Mouse (Mus musculus) heart, embryonic 15.5 days (tissue): ENCODE results near the gene Slc39a11. TPM values are rescaled to one million over a fixed set of nuclear protein-coding genes. Genes with fewer than 3 reads are reported as not detected.

Experiments
- ATAC-seq: fragments of 200-750 bp; cut with Nextera tagmentation; replicated peaks from 2 replicates; pipeline ENCODE4 v1.8.0; 2017; ENCODE audit warnings: low read depth, moderate TSS enrichment; ENCODE audit not compliant: insufficient number of reproducible peaks, insufficient read depth, low FRiP score
- H3K27ac ChIP-seq: fragments of 300-500 bp; sonication (generic); 2 replicates; pipeline ENCODE4 v1.5.1; 2015; ENCODE audit warnings: mild to moderate bottlenecking, inconsistent platforms
- H3K27me3 ChIP-seq: fragments of 300-500 bp; sonication (generic); 2 replicates; pipeline ENCODE4 v1.6.1; 2015; ENCODE audit warnings: inconsistent platforms
- H3K36me3 ChIP-seq: fragments of 300-500 bp; sonication (generic); 2 replicates; pipeline ENCODE4 v1.6.1; 2015; ENCODE audit warnings: mild to moderate bottlenecking, inconsistent platforms
- H3K4me1 ChIP-seq: fragments of 300-500 bp; sonication (generic); replicated peaks from 2 replicates; pipeline ENCODE4 v1.6.1; 2015; ENCODE audit warnings: inconsistent platforms
- H3K4me2 ChIP-seq: fragments of 300-500 bp; sonication (generic); 2 replicates; pipeline ENCODE4 v1.6.1; 2015; ENCODE audit warnings: inconsistent platforms, mild to moderate bottlenecking, moderate library complexity
- H3K4me3 ChIP-seq: fragments of 300-500 bp; sonication (generic); 2 replicates; pipeline ENCODE4 v1.5.1; 2015; ENCODE audit warnings: mild to moderate bottlenecking, inconsistent platforms
- H3K9ac ChIP-seq: fragments of 300-500 bp; sonication (generic); 2 replicates; pipeline ENCODE4 v1.6.1; 2015; ENCODE audit warnings: mild to moderate bottlenecking, inconsistent platforms
- H3K9me3 ChIP-seq: fragments of 300-500 bp; sonication (generic); replicated peaks from 2 replicates; pipeline ENCODE4 v1.6.1; 2016; ENCODE audit warnings: inconsistent platforms
- WGBS: fragments of 180-500 bp; shearing (Covaris S2); methylation state at CpG from one replicate; pipeline ENCODE4 v1.1.7; 2015; ENCODE audit warnings: mixed read lengths; 5-methylcytosine and 5-hydroxymethylcytosine counted together
- polyA plus RNA-seq: library from polyadenylated mRNA; unstranded; fragments of >200 nt; fragmentation: Nextera tagmentation; extraction: Ambion mirVana; gene quantifications from 2 replicates; pipeline ENCODE4 v1.2.1, GENCODE M21; 2015

Gene Slc39a11
- polyA plus RNA-seq, 1 experiment from 2014 or later, result 13.4 TPM

DNA sequence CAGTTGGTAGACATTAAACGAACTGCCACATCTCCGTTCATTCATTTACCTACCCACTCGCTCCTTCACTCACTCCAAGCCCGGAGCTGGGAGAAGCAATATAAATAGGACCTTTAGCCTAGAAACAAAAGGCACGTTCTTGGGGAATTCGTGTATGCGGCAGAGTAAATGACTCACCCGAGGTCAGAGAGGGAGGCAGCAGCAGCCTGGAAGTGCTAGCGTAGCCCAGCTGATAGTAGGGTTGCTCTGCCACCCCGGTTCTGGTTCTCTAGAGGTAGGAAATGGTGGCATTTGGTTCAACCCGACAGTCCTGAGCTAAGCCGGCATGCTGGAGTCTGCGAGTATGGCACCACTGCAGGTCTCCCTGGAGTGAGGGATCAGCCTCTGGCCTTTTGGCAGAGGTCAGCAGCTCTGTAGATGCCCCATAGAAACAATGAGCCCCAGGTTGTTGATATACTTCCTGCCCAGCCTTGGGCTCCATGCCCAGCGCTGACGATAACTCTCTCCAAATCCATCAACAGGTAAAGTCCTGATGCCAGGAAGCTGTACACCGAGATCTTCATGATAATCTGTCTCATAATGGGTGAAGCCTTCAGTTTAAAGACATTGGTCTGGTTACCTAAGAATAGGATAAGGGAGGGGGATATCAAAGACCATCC, 440.5 kb downstream of the Slc39a11 start:
- no peak overlapping the region for H3K9ac ChIP-seq
- H3K4me1 ChIP-seq, result no peaks in the 10 kb centered on the region; the same call in 1 of the 2 replicates
- WGBS, result 63% methylated on average over 16 of the region's 16 CpGs
- H3K27ac ChIP-seq, result no peak overlapping the region
- no peaks in the 10 kb centered on the region for H3K27me3 ChIP-seq
- H3K4me2 ChIP-seq, result no peak overlapping the region
- no peaks in the 10 kb centered on the region for H3K36me3 ChIP-seq
- H3K4me3 ChIP-seq, result no peak overlapping the region
- H3K9me3 ChIP-seq, result no peaks in the 10 kb centered on the region
- ATAC-seq, result no peak

DNA sequence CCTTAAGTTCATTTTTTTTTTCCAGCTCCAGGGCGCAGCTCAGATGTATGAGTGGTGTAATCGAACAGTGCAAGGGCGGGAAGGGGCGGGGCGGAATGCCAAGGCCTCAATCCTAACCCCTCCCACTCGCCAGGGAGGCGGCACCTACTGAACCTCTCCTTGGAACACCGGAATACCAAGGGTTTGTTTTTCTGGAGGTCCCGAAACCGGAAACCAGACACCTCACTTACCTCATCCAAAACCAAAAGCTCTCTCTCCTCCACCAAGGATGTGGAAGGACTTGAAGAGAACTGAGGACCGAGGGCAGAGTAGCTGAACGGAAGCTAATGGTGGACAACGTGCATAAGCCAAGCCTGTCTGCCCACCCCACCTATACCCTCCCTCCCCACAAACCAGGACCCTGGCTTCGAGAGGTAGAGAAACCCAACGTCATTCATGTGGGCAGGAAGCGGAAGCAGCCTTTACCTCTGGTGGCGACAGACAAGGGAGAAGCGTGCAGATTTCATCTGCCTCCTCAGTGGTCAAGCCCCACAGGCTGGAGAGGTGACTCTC, 441.3 kb downstream of the Slc39a11 start:
- Histone ChIP-seq H3K36me3 (no peaks in the 10 kb centered on the region), H3K4me2 (no peak overlapping the region; the same call in 1 of the 2 replicates), H3K27ac (no peak overlapping the region), H3K9ac (no peak overlapping the region), H3K27me3 (no peaks in the 10 kb centered on the region), H3K9me3 (no peaks in the 10 kb centered on the region), H3K4me1 (no peaks in the 10 kb centered on the region; the same call in 1 of the 2 replicates), H3K4me3 (no peak overlapping the region)
- ATAC-seq, result no peak
- WGBS, result 63% methylated on average over 18 of the region's 18 CpGs

DNA sequence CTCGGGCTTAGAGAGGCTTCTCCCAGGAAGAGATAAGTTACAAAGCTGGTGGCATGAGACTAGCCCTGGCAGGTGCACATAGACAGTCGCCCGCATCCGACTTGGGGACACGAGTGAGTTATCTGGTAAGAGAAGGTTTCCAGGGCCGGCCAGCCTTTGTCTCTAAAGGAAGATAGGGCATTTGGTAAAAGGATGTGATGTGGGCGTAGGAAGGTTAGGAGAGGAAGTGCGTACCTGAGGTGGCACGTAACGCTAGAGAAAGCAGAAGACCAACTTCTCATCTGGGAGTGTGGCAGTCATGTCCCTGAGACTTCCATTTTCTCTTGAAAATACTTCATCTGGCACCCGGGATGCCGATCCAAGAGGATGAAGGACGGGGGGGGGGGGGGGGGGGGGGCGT, 441.9 kb downstream of the Slc39a11 start:
- Histone ChIP-seq H3K4me2 (no peak overlapping the region), H3K4me3 (no peak overlapping the region)
- 83% methylated on average over 10 of the region's 14 CpGs for WGBS

DNA sequence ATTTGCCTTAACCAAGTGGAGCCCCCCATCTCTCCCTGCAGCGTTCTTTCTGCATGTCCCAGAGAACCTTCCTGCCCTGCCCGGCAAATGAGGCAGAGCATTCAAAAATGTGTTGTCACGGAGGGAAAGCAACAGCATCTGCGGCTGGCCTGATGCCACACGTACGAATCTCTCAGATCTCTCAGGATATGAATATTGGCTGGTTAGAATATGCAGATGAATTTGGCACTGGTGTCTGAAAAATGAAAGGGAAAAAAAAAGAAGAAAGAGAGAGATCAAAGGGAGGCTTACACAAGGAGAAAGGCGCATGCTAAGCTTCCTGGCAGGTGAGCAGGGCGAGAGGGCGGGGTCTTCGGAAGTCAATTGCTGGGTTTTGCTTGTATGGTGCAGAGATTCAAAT, 443.8 kb downstream of the Slc39a11 start:
- H3K36me3 ChIP-seq, result no peaks in the 10 kb centered on the region
- H3K4me1 ChIP-seq, result peaks cover 3% of the 10 kb centered on the region
- no peak overlapping the region for H3K9ac ChIP-seq
- no peaks in the 10 kb centered on the region for H3K27me3 ChIP-seq
- H3K4me2 ChIP-seq, result no peak overlapping the region
- H3K4me3 ChIP-seq, result no peak overlapping the region
- H3K27ac ChIP-seq, result no peak overlapping the region
- H3K9me3 ChIP-seq, result no peaks in the 10 kb centered on the region
- WGBS, result 67% methylated on average over 10 of the region's 10 CpGs
- no peak for ATAC-seq

More for the DNA sequence above, 441.9 kb downstream of the Slc39a11 start:
- no peak for ATAC-seq
- H3K27me3 ChIP-seq, result no peaks in the 10 kb centered on the region
- H3K36me3 ChIP-seq, result no peaks in the 10 kb centered on the region
- no peaks in the 10 kb centered on the region; the same call in 1 of the 2 replicates for H3K4me1 ChIP-seq
- no peak overlapping the region for H3K27ac ChIP-seq
- H3K9ac ChIP-seq, result no peak overlapping the region
- no peaks in the 10 kb centered on the region for H3K9me3 ChIP-seq

DNA sequence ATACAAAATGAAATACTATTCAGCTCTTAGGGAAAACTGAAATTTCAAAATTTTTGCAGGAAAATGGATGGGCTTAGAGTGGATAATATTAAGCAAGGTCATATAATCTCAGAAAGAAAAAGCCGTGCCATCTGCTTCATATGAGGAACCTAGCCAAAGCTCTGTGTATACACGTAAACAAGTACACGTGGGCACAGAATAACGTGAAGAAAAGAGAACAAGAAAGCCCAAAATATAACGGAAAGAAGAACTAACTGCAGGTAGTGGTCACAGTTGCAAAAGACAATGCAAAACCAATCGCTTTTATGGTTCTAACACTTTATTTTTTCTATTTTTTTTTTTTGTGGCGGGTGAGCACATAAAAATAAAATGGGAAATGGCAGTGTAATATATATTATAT, 446.9 kb downstream of the Slc39a11 start:
- Histone ChIP-seq H3K27ac (no peak overlapping the region), H3K9me3 (no peaks in the 10 kb centered on the region), H3K4me2 (no peak overlapping the region), H3K27me3 (peaks cover 16% of the 10 kb centered on the region), H3K4me3 (no peak overlapping the region), H3K36me3 (no peaks in the 10 kb centered on the region), H3K9ac (no peak overlapping the region), H3K4me1 (peaks cover 8% of the 10 kb centered on the region)
- WGBS, result 84% methylated on average over 7 of the region's 7 CpGs
- no peak for ATAC-seq

DNA sequence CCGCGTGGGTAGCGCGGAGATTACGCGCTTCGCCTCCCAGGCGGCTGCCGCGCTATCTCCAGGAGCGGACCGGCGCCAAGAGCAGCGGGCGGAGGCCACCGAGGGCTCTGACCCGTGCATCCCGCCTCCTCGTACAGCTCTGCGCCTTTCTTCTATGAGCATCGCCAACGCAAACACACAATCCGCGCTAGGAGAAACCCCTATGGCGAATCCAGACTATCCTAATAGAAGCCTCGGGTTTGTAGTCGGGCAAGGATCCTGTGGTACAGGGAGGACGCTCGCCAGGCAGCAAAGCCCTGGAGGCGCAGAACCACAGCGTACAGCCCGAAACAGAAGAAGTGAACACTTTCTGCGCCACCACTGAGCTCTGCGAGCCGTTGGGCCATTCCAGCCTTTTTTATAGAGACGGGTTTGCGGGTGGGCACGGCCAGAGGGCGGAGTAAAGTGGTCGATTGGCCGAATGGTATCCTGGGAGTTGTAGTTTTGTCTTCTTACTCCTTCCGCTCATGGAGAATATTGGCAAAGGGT, 448.3 kb downstream of the Slc39a11 start:
- Histone ChIP-seq H3K4me2 (peak overlapping the region; percentile 90), H3K27me3 (peaks cover 16% of the 10 kb centered on the region), H3K4me3 (peak overlapping the region; percentile 59), H3K4me1 (peaks cover 8% of the 10 kb centered on the region), H3K36me3 (no peaks in the 10 kb centered on the region), H3K9me3 (no peaks in the 10 kb centered on the region), H3K9ac (peak overlapping the region; percentile 58), H3K27ac (peak overlapping the region; percentile 64)
- under 1% methylated on average over 42 of the region's 42 CpGs for WGBS
- ATAC-seq, result peak; percentile 90

DNA sequence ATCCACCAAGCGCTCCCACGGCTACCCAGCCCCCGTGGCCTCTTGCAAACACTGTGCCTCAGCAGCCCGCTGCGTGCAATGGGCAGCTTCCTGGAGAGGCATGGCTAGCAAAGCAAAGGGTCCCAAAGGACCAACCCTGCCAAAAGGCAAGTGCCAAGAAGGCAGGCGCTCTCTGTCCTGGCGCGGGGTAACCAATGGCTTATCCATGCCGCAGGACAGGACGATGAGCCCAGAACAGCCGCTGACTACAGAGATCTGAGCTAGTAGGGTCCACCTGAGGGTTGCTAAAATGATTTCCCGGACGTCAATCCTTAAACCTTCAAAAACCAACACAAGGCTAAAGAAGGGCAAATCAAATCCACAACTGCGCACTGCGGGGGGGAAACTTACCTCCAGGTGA, 449.0 kb downstream of the Slc39a11 start:
- Histone ChIP-seq H3K4me2 (peak overlapping the region; percentile 90), H3K27ac (peak overlapping the region; percentile 64), H3K9me3 (no peaks in the 10 kb centered on the region), H3K4me3 (peak overlapping the region; percentile 59), H3K27me3 (peaks cover 16% of the 10 kb centered on the region), H3K36me3 (no peaks in the 10 kb centered on the region), H3K9ac (peak overlapping the region; percentile 58; the same call in 1 of the 2 replicates), H3K4me1 (peaks cover 8% of the 10 kb centered on the region)
- WGBS, result 10% methylated on average over 15 of the region's 15 CpGs
- no peak for ATAC-seq

DNA sequence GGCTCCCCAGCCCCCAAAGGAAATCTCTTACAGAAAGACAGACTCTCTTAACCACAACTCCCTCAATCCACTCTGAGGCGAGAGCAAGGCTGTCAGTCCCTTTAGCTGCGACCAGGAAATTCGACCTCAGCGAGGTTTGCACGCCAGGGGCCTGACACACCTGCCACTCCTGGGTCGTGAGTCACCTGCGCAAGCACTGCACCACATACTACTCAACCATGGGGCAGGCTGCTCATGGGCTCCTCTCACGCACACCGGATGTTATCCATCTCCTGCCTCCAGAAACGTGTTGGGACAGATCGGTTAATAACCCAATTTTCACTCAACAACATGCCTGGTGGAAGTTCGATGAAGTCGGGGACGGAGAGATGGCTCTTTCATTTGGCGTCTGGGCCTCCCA, 451.3 kb downstream of the Slc39a11 start:
- Histone ChIP-seq H3K9ac (no peak overlapping the region), H3K4me1 (peaks cover 8% of the 10 kb centered on the region), H3K9me3 (no peaks in the 10 kb centered on the region), H3K36me3 (no peaks in the 10 kb centered on the region), H3K27ac (no peak overlapping the region), H3K4me3 (no peak overlapping the region), H3K27me3 (peaks cover 19% of the 10 kb centered on the region), H3K4me2 (no peak overlapping the region)
- WGBS, result 74% methylated on average over 15 of the region's 15 CpGs
- no peak for ATAC-seq

DNA sequence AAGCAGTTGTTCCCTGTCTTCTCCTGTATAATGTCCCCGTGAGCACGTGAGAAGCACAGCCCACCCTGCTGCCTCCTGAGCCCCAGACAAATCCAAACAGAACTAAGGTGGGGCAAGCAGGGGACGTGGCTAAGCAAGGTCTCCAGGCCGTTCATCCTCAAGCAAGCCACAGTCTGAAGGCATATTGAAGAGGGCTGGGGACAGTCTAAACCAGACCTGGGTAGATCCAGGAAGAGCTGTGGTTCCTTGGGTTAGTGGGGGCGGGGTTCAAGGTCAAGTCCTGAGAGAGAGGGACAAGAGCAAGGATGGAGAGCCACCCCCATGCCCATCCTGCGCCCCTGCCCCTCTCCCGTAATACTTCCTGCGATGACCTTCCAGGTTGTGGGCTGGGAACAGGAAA, 452.3 kb downstream of the Slc39a11 start:
- H3K4me3 ChIP-seq, result no peak overlapping the region
- ATAC-seq, result no peak
- H3K9ac ChIP-seq, result no peak overlapping the region
- H3K36me3 ChIP-seq, result no peaks in the 10 kb centered on the region
- H3K4me1 ChIP-seq, result peaks cover 8% of the 10 kb centered on the region
- no peak overlapping the region for H3K27ac ChIP-seq
- H3K4me2 ChIP-seq, result no peak overlapping the region
- H3K27me3 ChIP-seq, result peaks cover 19% of the 10 kb centered on the region
- no peaks in the 10 kb centered on the region for H3K9me3 ChIP-seq
- 77% methylated on average over 8 of the region's 8 CpGs for WGBS

DNA sequence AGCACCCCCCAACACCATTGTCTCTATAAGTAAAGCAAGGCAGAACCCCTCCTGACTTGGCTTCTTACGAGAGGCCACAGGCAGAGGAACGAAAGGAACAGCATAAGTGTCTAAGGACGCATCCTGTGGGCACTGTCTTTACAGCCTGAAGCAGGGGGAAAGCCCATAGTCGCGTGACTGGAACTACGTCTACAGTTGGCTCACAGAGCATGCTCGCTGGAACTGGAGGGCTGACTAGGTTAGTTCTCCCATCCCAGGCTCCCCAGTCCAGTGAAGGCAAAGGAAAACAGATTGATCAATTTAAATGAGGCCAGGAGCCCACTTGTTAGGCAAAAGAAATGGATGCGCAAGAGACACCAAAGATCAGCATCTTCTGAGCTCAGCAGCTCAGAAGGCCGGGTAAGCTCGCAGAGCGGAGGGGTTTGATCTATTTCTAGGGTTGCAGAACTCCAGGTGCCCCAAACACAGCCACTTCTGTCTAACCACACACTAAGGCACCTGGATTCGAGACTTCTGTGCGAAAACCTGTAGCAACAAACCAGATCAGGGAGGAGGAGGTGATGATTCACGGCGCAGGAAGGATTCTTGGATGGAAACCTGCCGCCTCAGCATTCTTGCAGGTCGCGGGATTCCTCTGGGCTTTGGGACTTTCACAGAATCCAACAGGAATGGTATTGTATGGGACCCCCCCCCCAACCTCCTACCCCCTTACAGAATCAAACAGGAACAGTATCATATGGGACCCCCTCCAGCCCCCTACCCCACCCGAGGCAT, 453.5 kb downstream of the Slc39a11 start:
- Histone ChIP-seq H3K4me2 (no peak overlapping the region), H3K4me3 (no peak overlapping the region), H3K9ac (no peak overlapping the region), H3K36me3 (no peaks in the 10 kb centered on the region), H3K27me3 (peaks cover 19% of the 10 kb centered on the region), H3K27ac (no peak overlapping the region), H3K4me1 (peaks cover 8% of the 10 kb centered on the region), H3K9me3 (no peaks in the 10 kb centered on the region)
- WGBS, result 81% methylated on average over 19 of the region's 19 CpGs
- ATAC-seq, result no peak
